Mouse (Mus musculus) cerebellum, adult 2 months (tissue): ENCODE data around the gene Kcnj8. TPM values are rescaled to one million over a fixed set of nuclear protein-coding genes. Genes with fewer than 3 reads are reported as not detected.

ENCODE experiments used
- DNase-seq, 2 experiments: peaks; one replicate each; pipeline ENCODE4 v3.0.0; 2021
- H3K27ac ChIP-seq: fragments of 200-500 bp; 2 replicates; pipeline ENCODE4 v1.5.1; 2012; ENCODE audit warnings: low read length, control low read depth, inconsistent platforms; ENCODE audit not compliant: insufficient read depth
- H3K27me3 ChIP-seq: fragments of 200-500 bp; 2 replicates; pipeline ENCODE4 v1.6.1; 2012; ENCODE audit warnings: inconsistent platforms, mild to moderate bottlenecking, low read length, moderate library complexity; ENCODE audit not compliant: control insufficient read depth, insufficient read depth
- H3K4me1 ChIP-seq: fragments of 200-500 bp; 2 replicates; pipeline ENCODE4 v1.6.1; 2011; ENCODE audit warnings: low read length; ENCODE audit not compliant: control insufficient read depth, insufficient read depth
- H3K4me3 ChIP-seq: fragments of 200-500 bp; replicated peaks from 2 replicates; pipeline ENCODE3; 2011; ENCODE audit warnings: mild to moderate bottlenecking, low read depth, low read length, control low read depth; ENCODE audit not compliant: insufficient read depth
- CTCF ChIP-seq: fragments of 200-500 bp; IDR thresholded peaks from 2 replicates; pipeline ENCODE4 v1.5.1; 2011; ENCODE audit warnings: low read depth, mild to moderate bottlenecking, control low read depth, low read length, moderate library complexity, borderline replicate concordance; ENCODE audit not compliant: insufficient read depth
- POLR2A ChIP-seq: fragments of 200-500 bp; IDR thresholded peaks from 2 replicates; pipeline ENCODE4 v1.6.1; 2011; ENCODE audit warnings: low read length, control low read depth, borderline replicate concordance; ENCODE audit not compliant: insufficient read depth
- WGBS: fragments of 180-500 bp; shearing (Covaris S2); methylation state at CpG from one replicate; pipeline ENCODE4 v1.1.7; 2018; 5-methylcytosine and 5-hydroxymethylcytosine counted together
- polyA plus RNA-seq: library from polyadenylated mRNA; depleted of rRNA; stranded (reverse); fragments of >200 nt; gene quantifications from 2 replicates; pipeline ENCODE4 v1.2.3, GENCODE M21; 2012

Gene Kcnj8
- polyA plus RNA-seq, 1 experiment: 6.1 TPM

DNA sequence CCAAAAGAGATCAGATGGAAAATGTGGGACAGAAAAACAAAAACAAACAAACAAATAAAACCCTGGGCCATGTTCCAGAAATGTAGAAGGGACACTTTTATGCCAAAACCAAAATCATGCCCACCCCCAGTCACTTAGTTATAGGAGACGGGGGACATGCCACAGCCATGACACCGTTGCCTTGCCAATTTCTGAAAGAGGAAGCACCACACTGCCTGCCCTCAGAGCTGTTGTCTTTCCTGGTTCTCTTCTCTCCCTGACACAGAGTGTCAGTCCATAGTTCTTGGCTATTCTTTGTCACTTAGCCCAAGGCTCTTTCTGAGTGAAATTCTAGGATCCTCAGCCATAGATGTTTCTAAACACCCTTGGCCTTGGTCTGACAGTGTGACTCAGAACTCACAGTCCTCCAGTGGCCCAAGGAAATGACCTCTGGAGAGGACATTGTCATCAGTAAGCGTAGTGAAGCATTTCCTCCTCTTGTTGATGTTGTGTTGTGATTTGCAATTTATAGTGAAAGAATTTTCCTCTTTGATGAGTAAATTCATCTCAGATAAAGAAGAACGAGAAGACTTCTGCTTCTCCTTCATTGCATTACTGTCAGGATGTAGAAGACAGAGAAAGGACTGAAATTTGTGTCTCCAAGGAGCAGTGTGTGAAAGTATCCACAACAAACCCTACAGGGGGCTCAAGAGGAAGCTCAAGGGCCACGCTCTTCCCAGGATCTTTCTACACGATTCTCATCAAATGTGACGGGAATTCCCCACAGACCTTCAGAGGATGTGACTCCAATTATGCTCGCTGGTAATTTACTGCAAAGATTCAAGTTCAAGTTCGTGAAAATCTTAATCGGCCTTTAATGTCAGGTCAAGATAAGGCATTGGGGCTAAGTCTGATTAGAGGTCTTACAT lies 12.4 kb downstream of the Kcnj8 start:
- DNase-seq: no peak
- no peaks in the 10 kb centered on the region for H3K27me3 ChIP-seq
- no peak overlapping the region for H3K27ac ChIP-seq
- 67% methylated on average over 10 of the region's 10 CpGs for WGBS
- H3K4me1 ChIP-seq: no peaks in the 10 kb centered on the region
- no peak for TF ChIP-seq POLR2A
- TF ChIP-seq CTCF: no peak
- no peak overlapping the region for H3K4me3 ChIP-seq

DNA sequence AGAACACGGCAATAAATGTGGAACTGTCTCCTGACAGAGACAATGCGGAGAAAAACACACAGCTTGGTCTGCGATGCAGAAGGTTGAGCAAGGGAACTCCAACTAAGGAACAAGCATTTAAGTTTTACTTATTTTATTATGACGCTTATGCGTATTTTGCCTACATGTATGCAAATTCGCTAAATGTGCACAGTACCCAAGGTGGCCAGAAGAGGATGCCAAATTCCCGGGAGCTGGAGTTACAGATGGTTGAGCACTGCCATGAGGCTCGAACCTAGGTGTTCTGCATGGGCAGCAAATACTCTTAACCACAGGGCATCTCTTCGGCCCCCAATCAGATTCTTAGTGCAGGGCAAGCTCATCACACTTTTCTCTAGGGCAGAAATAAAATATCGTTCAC lies 13.3 kb downstream of the Kcnj8 start:
- no peak for DNase-seq
- no peak overlapping the region for H3K4me3 ChIP-seq
- WGBS: 72% methylated on average over 10 of the region's 10 CpGs

DNA sequence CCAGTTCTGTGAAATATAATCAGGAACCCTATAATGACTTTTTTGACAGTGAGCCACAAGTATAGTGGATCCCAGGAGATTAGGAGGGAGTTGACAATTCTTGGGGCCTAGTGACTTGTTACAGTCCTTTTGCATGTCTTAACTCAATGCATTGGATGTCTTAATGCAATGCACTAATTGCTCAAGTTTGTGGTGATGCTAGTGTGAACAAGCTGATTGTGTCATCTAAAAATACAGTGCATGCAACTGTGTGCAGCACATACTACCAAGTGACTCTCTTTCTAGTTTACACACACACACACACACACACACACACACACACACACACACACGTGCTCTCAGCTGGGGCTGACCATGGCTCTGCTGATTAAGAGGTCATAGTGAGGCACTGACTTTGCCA lies 15.4 kb downstream of the Kcnj8 start:
- WGBS: 73% methylated on average over 1 of the region's 1 CpGs
- H3K4me1 ChIP-seq: no peaks in the 10 kb centered on the region
- H3K27ac ChIP-seq: no peak overlapping the region
- H3K27me3 ChIP-seq: no peaks in the 10 kb centered on the region
- TF ChIP-seq CTCF (no peak), POLR2A (no peak)
- no peak for DNase-seq
- H3K4me3 ChIP-seq: no peak overlapping the region

More for the DNA sequence above, 13.3 kb downstream of the Kcnj8 start:
- Histone ChIP-seq H3K4me1 (no peaks in the 10 kb centered on the region), H3K27ac (no peak overlapping the region), H3K27me3 (no peaks in the 10 kb centered on the region)
- no peak for TF ChIP-seq CTCF
- no peak for TF ChIP-seq POLR2A

DNA sequence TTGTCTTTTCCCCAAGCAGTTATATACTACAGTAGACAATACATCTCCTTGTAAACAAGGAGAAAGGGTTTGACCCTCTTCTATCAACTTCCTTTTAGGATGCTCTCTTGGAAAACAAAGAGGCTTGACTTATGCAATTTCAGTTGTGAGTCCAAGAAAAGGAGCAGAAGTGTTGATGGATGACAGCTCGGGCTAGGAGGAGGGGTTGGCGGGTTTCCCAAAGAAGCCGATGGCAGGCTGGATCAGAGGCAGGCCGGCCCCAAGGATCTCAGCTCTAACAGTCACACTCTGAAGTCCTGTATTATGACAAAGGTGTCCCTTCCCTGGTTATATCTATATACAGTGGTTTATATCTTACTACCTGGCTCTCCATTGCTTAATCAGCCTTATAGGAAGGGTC lies 19.9 kb downstream of the Kcnj8 start:
- WGBS: 8% methylated on average over 4 of the region's 4 CpGs
- Histone ChIP-seq H3K4me3 (no peak overlapping the region), H3K4me1 (no peaks in the 10 kb centered on the region), H3K27ac (no peak overlapping the region), H3K27me3 (no peaks in the 10 kb centered on the region)
- TF ChIP-seq POLR2A (no peak), CTCF (no peak)
- no peak for DNase-seq

DNA sequence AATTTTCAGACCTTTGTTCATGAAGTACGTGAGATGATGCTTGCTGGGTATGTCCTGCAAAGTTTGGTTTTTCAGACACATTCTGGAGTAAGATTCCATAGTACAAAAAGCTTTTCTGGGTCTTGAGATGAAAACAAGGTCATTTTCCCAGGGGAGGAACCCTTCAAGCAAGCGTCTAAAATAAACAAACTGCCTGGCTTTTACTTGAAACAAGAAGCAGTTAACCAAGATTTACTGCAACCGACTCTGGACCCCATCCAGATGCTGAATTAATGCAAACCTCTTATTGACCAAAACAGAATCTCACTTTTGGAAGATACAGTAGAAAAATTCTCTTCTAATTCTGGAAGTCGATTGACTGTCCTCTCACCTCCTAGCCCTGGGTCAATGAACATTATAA lies 20.5 kb downstream of the Kcnj8 start:
- Histone ChIP-seq H3K4me3 (no peak overlapping the region), H3K4me1 (no peaks in the 10 kb centered on the region), H3K27ac (no peak overlapping the region), H3K27me3 (no peaks in the 10 kb centered on the region)
- TF ChIP-seq POLR2A (no peak), CTCF (no peak)
- WGBS: 64% methylated on average over 4 of the region's 4 CpGs
- no peak for DNase-seq

DNA sequence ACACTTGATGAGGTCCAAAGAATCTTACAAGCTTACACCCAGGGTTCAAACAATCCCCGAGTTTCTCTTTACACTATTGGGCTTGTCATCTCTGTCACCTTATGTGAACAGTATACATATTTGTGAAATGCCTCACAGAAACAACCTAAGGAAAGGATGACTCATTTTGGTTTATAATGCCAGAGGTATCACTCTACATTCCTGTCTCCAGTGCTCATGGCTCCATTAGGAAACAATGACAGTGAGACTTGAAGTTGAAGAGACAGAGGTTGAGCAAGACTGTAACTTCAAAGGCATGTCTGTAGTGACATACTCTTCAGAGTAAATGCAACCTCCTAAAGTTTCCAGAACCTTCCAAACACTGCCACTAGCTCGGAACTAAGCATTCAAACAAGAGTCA lies 23.0 kb downstream of the Kcnj8 start:
- DNase-seq: no peak
- TF ChIP-seq POLR2A (no peak), CTCF (no peak)
- 96% methylated on average over 2 of the region's 2 CpGs for WGBS
- no peaks in the 10 kb centered on the region for H3K4me1 ChIP-seq
- H3K4me3 ChIP-seq: no peak overlapping the region
- H3K27me3 ChIP-seq: no peaks in the 10 kb centered on the region
- no peak overlapping the region for H3K27ac ChIP-seq

DNA sequence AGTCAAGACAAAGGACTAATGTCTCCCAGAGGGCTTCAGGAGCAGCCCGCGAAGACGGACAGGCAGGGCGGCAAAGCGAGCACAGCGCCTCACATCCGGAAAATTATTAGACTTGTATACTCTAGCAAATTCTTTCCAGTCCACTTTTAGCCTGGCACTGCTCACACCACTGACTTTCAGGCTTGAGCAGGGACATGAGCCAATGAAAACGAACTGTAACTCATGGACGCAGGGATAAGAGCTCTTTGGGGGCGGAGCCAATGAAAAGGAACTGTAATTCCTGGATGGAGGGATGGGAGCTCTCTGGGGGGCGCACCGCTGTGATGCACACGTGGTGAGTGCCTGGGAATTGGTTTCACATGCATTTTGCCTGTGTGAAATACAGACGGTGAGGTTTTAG lies 26.3 kb downstream of the Kcnj8 start:
- Histone ChIP-seq H3K4me3 (no peak overlapping the region), H3K27me3 (no peaks in the 10 kb centered on the region), H3K4me1 (no peaks in the 10 kb centered on the region), H3K27ac (no peak overlapping the region)
- DNase-seq: no peak
- 50% methylated on average over 14 of the region's 14 CpGs for WGBS
- no peak for TF ChIP-seq CTCF
- TF ChIP-seq POLR2A: no peak

DNA sequence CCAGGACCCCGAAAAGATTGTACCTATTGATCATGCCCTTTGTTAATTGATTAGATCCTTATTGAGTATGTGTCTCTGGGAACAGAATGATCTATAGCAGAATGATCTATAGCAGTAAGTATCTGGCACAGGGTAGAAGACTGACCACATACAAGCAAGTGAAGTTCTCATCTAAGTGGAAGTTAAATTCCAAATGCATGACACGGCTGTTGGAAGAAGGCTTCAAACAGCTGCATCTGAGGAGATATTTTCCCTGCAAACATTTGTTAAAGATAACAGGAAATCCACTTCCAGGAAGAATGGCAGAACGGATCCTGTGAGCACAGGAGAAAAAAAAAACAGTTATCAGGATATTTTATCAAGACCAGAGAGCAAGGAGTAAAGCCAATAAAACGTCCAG lies 27.8 kb downstream of the Kcnj8 start:
- Histone ChIP-seq H3K4me3 (no peak overlapping the region), H3K4me1 (no peaks in the 10 kb centered on the region), H3K27me3 (no peaks in the 10 kb centered on the region), H3K27ac (no peak overlapping the region)
- WGBS: 80% methylated on average over 4 of the region's 4 CpGs
- no peak for TF ChIP-seq POLR2A
- TF ChIP-seq CTCF: no peak
- no peak for DNase-seq
